Mouse (Mus musculus) heart, adult 2 months (tissue): ENCODE data around the gene Thap3.

Experiments
- CTCF ChIP-seq: fragments of 200-600 bp; IDR thresholded peaks from 2 replicates; pipeline ENCODE4 v1.8.1; 2022; ENCODE audit warnings: antibody characterized with exemption, mild to moderate bottlenecking, moderate library complexity
- POLR2A ChIP-seq: fragments of 200-500 bp; IDR thresholded peaks from 2 replicates; pipeline ENCODE4 v1.6.1; 2011; ENCODE audit warnings: mild to moderate bottlenecking, low read depth, low read length, control low read depth; ENCODE audit not compliant: insufficient read depth

- TF ChIP-seq CTCF (no peak), POLR2A (peak; percentile 42)
Measured at GRCm38 (mm10) chr4:151988342-151989109, at the start of gene Thap3.
